Mouse (Mus musculus): ENCODE results near the gene Rabggta. TPM values are rescaled to one million over a fixed set of nuclear protein-coding genes. Genes with fewer than 3 reads are reported as not detected.

Gene Rabggta
- polyA plus RNA-seq, 1 experiment from 2014 or later: 26.2 TPM

- H3K9ac ChIP-seq: no peak overlapping the region
- H3K27me3 ChIP-seq: no peaks in the 10 kb centered on the region
- no peak overlapping the region for H3K4me3 ChIP-seq
- no peaks in the 10 kb centered on the region for H3K4me1 ChIP-seq
- WGBS: 69% methylated on average over 8 of the region's 8 CpGs
- H3K27ac ChIP-seq: no peak overlapping the region
- no peak overlapping the region for H3K4me2 ChIP-seq (replicated peaks)
- H3K9me3 ChIP-seq: no peaks in the 10 kb centered on the region
- ATAC-seq (ENCODE audit: low FRiP score, low read depth): no peak
- H3K36me3 ChIP-seq: no peaks in the 10 kb centered on the region
Observed at GRCm38 (mm10) chr14:55727889-55728685, 6.0 kb upstream of the Rabggta start.

- Histone ChIP-seq H3K4me2 (replicated peaks) (no peak overlapping the region), H3K4me3 (no peak overlapping the region), H3K27ac (no peak overlapping the region), H3K36me3 (no peaks in the 10 kb centered on the region), H3K4me1 (peaks cover 6% of the 10 kb centered on the region; the same call in 1 of the 2 replicates), H3K9ac (no peak overlapping the region), H3K9me3 (no peaks in the 10 kb centered on the region), H3K27me3 (no peaks in the 10 kb centered on the region)
- no peak for ATAC-seq (ENCODE audit: low FRiP score, low read depth)
Observed at GRCm38 (mm10) chr14:55726261-55726660, 4.2 kb upstream of the Rabggta start.

- no peak for ATAC-seq (ENCODE audit: low FRiP score, low read depth)
- no peaks in the 10 kb centered on the region for H3K9me3 ChIP-seq
- peaks cover 14% of the 10 kb centered on the region; the same call in 1 of the 2 replicates for H3K4me1 ChIP-seq
- no peak overlapping the region for H3K9ac ChIP-seq
- no peak overlapping the region for H3K4me2 ChIP-seq (replicated peaks)
- no peak overlapping the region for H3K27ac ChIP-seq
- 64% methylated on average over 8 of the region's 8 CpGs for WGBS
- no peak overlapping the region for H3K4me3 ChIP-seq
- H3K36me3 ChIP-seq: peaks cover 7% of the 10 kb centered on the region; the same call in 1 of the 2 replicates
- H3K27me3 ChIP-seq: no peaks in the 10 kb centered on the region
Observed at GRCm38 (mm10) chr14:55724411-55724871, 2.4 kb upstream of the Rabggta start.

GRCm38 (mm10) chr14:55723433-55723832 lies 1.4 kb upstream of the Rabggta start:
- Histone ChIP-seq H3K4me1 (peaks cover 14% of the 10 kb centered on the region; the same call in 1 of the 2 replicates), H3K9ac (no peak overlapping the region), H3K9me3 (no peaks in the 10 kb centered on the region), H3K4me3 (no peak overlapping the region), H3K4me2 (replicated peaks) (no peak overlapping the region), H3K36me3 (peaks cover 16% of the 10 kb centered on the region), H3K27me3 (no peaks in the 10 kb centered on the region), H3K27ac (no peak overlapping the region)
- WGBS: 88% methylated on average over 7 of the region's 7 CpGs
- no peak for ATAC-seq (ENCODE audit: low FRiP score, low read depth)

GRCm38 (mm10) chr14:55722438-55722945 lies 429 bp upstream of the Rabggta start:
- 56% methylated on average over 8 of the region's 8 CpGs for WGBS
- H3K4me1 ChIP-seq: peaks cover 14% of the 10 kb centered on the region; the same call in 1 of the 2 replicates
- H3K27me3 ChIP-seq: no peaks in the 10 kb centered on the region
- peak overlapping the region; percentile 71 for H3K9ac ChIP-seq
- peak overlapping the region; percentile 69 for H3K4me2 ChIP-seq (replicated peaks)
- no peak overlapping the region for H3K27ac ChIP-seq
- H3K36me3 ChIP-seq: peaks cover 23% of the 10 kb centered on the region
- ATAC-seq (ENCODE audit: low FRiP score, low read depth): no peak; the same call in 1 of the 2 replicates
- H3K9me3 ChIP-seq: no peaks in the 10 kb centered on the region
- H3K4me3 ChIP-seq: peak overlapping the region; percentile 77

- Histone ChIP-seq H3K36me3 (peaks cover 38% of the 10 kb centered on the region), H3K27ac (no peak overlapping the region), H3K4me2 (replicated peaks) (peak overlapping the region; percentile 69), H3K4me1 (peaks cover 14% of the 10 kb centered on the region; the same call in 1 of the 2 replicates), H3K27me3 (no peaks in the 10 kb centered on the region), H3K9ac (peak overlapping the region; percentile 71; the same call in 1 of the 2 replicates), H3K4me3 (peak overlapping the region; percentile 77), H3K9me3 (no peaks in the 10 kb centered on the region)
- no peak for ATAC-seq (ENCODE audit: low FRiP score, low read depth)
- WGBS: 75% methylated on average over 6 of the region's 6 CpGs
Observed at GRCm38 (mm10) chr14:55721076-55721475, 987 bp downstream of the Rabggta start.

GRCm38 (mm10) chr14:55720666-55721065 lies 1.4 kb downstream of the Rabggta start:
- no peak overlapping the region for H3K27ac ChIP-seq
- H3K9ac ChIP-seq: 0 out of 2 replicates have a peak overlapping the region, but pooled peaks have one; percentile 71
- 91% methylated on average over 12 of the region's 12 CpGs for WGBS
- H3K4me3 ChIP-seq: no peak overlapping the region; the same call in 1 of the 2 replicates
- H3K4me2 ChIP-seq (replicated peaks): peak overlapping the region; percentile 69
- ATAC-seq (ENCODE audit: low FRiP score, low read depth): no peak
- H3K36me3 ChIP-seq: peaks cover 40% of the 10 kb centered on the region
- H3K9me3 ChIP-seq: no peaks in the 10 kb centered on the region
- H3K27me3 ChIP-seq: no peaks in the 10 kb centered on the region
- peaks cover 14% of the 10 kb centered on the region; the same call in 1 of the 2 replicates for H3K4me1 ChIP-seq

GRCm38 (mm10) chr14:55719737-55720136 lies 2.3 kb downstream of the Rabggta start:
- H3K27ac ChIP-seq: no peak overlapping the region
- no peaks in the 10 kb centered on the region for H3K27me3 ChIP-seq
- H3K9ac ChIP-seq: peak overlapping the region; percentile 21; the same call in 1 of the 2 replicates
- 90% methylated on average over 6 of the region's 6 CpGs for WGBS
- H3K9me3 ChIP-seq: no peaks in the 10 kb centered on the region
- peaks cover 40% of the 10 kb centered on the region for H3K36me3 ChIP-seq
- no peak overlapping the region for H3K4me3 ChIP-seq
- no peak for ATAC-seq (ENCODE audit: low FRiP score, low read depth)
- H3K4me2 ChIP-seq (replicated peaks): no peak overlapping the region
- peaks cover 14% of the 10 kb centered on the region; the same call in 1 of the 2 replicates for H3K4me1 ChIP-seq

- no peaks in the 10 kb centered on the region for H3K9me3 ChIP-seq
- peaks cover 40% of the 10 kb centered on the region for H3K36me3 ChIP-seq
- H3K4me2 ChIP-seq (replicated peaks): no peak overlapping the region
- ATAC-seq (ENCODE audit: low FRiP score, low read depth): no peak
- peaks cover 24% of the 10 kb centered on the region for H3K27me3 ChIP-seq
- H3K4me3 ChIP-seq: no peak overlapping the region
- 73% methylated on average over 8 of the region's 8 CpGs for WGBS
- H3K9ac ChIP-seq: no peak overlapping the region
- peaks cover 22% of the 10 kb centered on the region for H3K4me1 ChIP-seq
- H3K27ac ChIP-seq: no peak overlapping the region
Observed at GRCm38 (mm10) chr14:55716884-55717283, 5.2 kb downstream of the Rabggta start.

- Histone ChIP-seq H3K36me3 (peaks cover 40% of the 10 kb centered on the region), H3K9me3 (no peaks in the 10 kb centered on the region), H3K9ac (no peak overlapping the region), H3K4me2 (replicated peaks) (no peak overlapping the region), H3K27ac (no peak overlapping the region), H3K4me1 (peaks cover 19% of the 10 kb centered on the region), H3K4me3 (no peak overlapping the region), H3K27me3 (peaks cover 30% of the 10 kb centered on the region)
- 85% methylated on average over 6 of the region's 6 CpGs for WGBS
- no peak for ATAC-seq (ENCODE audit: low FRiP score, low read depth)
Observed at GRCm38 (mm10) chr14:55716271-55716670, 5.8 kb downstream of the Rabggta start.

- WGBS: 30% methylated on average over 6 of the region's 6 CpGs
- H3K27ac ChIP-seq: no peak overlapping the region
- H3K4me1 ChIP-seq: peaks cover 12% of the 10 kb centered on the region
- no peak for ATAC-seq (ENCODE audit: low FRiP score, low read depth)
- no peaks in the 10 kb centered on the region for H3K9me3 ChIP-seq
- H3K4me3 ChIP-seq: no peak overlapping the region
- H3K36me3 ChIP-seq: peaks cover 37% of the 10 kb centered on the region
- no peak overlapping the region for H3K4me2 ChIP-seq (replicated peaks)
- H3K9ac ChIP-seq: no peak overlapping the region
- H3K27me3 ChIP-seq: peaks cover 30% of the 10 kb centered on the region
Observed at GRCm38 (mm10) chr14:55714893-55715292, 7.2 kb downstream of the Rabggta start.

GRCm38 (mm10) chr14:55713729-55714122 lies 8.3 kb downstream of the Rabggta start, which contains the start of gene Tgm1:
Gene Tgm1 (minus strand): TSS chr14:55713926.
- Histone ChIP-seq H3K4me2 (replicated peaks) (peak within 1 kb of the TSS; percentile 58), H3K36me3 (peaks cover 27% of the 10 kb centered on the region), H3K27ac (no peak within 1 kb of the TSS), H3K9me3 (no peaks in the 10 kb centered on the region), H3K9ac (peak within 1 kb of the TSS; percentile 32), H3K4me1 (peaks cover 12% of the 10 kb centered on the region), H3K27me3 (peaks cover 30% of the 10 kb centered on the region), H3K4me3 (peak within 1 kb of the TSS; percentile 31)
- WGBS: 18% methylated on average over 4 of the region's 4 CpGs
- ATAC-seq (ENCODE audit: low FRiP score, low read depth): no peak
